Mouse (Mus musculus) heart, postnatal 0 days (tissue): ENCODE data around the gene Cntn1.

ENCODE experiments used
- CTCF ChIP-seq: IDR thresholded peaks from 2 replicates; pipeline ENCODE4 v1.5.1; 2016; ENCODE audit warnings: antibody characterized with exemption, control low read depth, low read depth
- EP300 ChIP-seq: IDR thresholded peaks from 2 replicates; pipeline ENCODE4 v1.6.1; 2016; ENCODE audit warnings: antibody characterized with exemption, low read depth

- TF ChIP-seq CTCF (no peak), EP300 (no peak)
These were observed 293.3 kb downstream of the Cntn1 start for GRCm38 (mm10) chr15:92344136-92344869.
